Mouse (Mus musculus) embryonic fibroblast, embryonic 13.5 days (primary cell): ENCODE results near the gene Zfp110.
A peak's percentile ranks its signal among the peaks of the same experiment; 100 is the strongest.

Experiments used
- CTCF ChIP-seq: IDR thresholded peaks from 2 replicates; pipeline ENCODE4 v1.5.1; 2011; ENCODE audit warnings: mild to moderate bottlenecking, control low read depth, low read length, moderate library complexity, borderline replicate concordance; ENCODE audit not compliant: insufficient read depth
- POLR2A ChIP-seq: IDR thresholded peaks from 2 replicates; pipeline ENCODE4 v1.6.1; 2011; ENCODE audit warnings: low read depth, mild to moderate bottlenecking, control low read depth, low read length, moderate library complexity

- TF ChIP-seq CTCF (no peak), POLR2A (peak; percentile 62)
These were observed 31.5 kb upstream of the Zfp110 start, which contains the start of gene Zscan18 for GRCm38 (mm10) chr7:12802866-12803726.
